Mouse (Mus musculus) liver, postnatal 0 days (tissue): ENCODE results near the gene Cd93.

Source experiments
- CTCF ChIP-seq: sonication (generic); IDR thresholded peaks from 2 replicates; pipeline ENCODE4 v1.5.1; 2016; ENCODE audit warnings: antibody characterized with exemption, low read depth
- EP300 ChIP-seq: IDR thresholded peaks from 2 replicates; pipeline ENCODE4 v1.6.1; 2016; ENCODE audit warnings: antibody characterized with exemption, low read depth, mild to moderate bottlenecking

- no peak for TF ChIP-seq CTCF
- no peak for TF ChIP-seq EP300
Observed at GRCm38 (mm10) chr2:148441421-148441820, 1.9 kb downstream of the Cd93 start.
